ENCODE assay signal across 8 mouse cellular contexts in genomic region chr2:69205791-69206351, GRCm38 (mm10). TPM values are rescaled to one million over a fixed set of nuclear protein-coding genes. Genes with fewer than 3 reads are reported as not detected.
DNase-seq lines count a peak whose midpoint lies in the region; ATAC-seq and TF ChIP-seq lines count a peak whose summit lies in the region.

Gene Spc25, minus strand, starts transcription at chr2:69206194.

- peak within 1 kb of the TSS; percentile 98 for H3K27ac ChIP-seq in forebrain, embryonic 10.5 days
- H3K27ac ChIP-seq in heart, embryonic 15.5 days, result peak within 1 kb of the TSS; percentile 82
- H3K27ac ChIP-seq in liver, embryonic 14.5 days, result peak within 1 kb of the TSS; percentile 26
- peak within 1 kb of the TSS; percentile 44; the same call in 1 of the 2 replicates for H3K27ac ChIP-seq in neural tube, embryonic 11.5 days (ENCODE audit: low read depth, low read length)
- H3K27ac ChIP-seq in stomach, postnatal 0 days (replicated peaks), result peak within 1 kb of the TSS; percentile 73; the same call in 1 of the 2 replicates

- no peaks in the 10 kb centered on the region for H3K9me3 ChIP-seq in forebrain, embryonic 10.5 days
- H3K9me3 ChIP-seq in heart, embryonic 15.5 days (replicated peaks), result no peaks in the 10 kb centered on the region
- no peaks in the 10 kb centered on the region for H3K9me3 ChIP-seq in liver, embryonic 14.5 days (ENCODE audit: control insufficient read depth, low read length)
- no peaks in the 10 kb centered on the region for H3K9me3 ChIP-seq in neural tube, embryonic 11.5 days (ENCODE audit: control insufficient read depth, low read length)
- no peaks in the 10 kb centered on the region for H3K9me3 ChIP-seq in stomach, postnatal 0 days (ENCODE audit: control insufficient read depth, low read length)

- H3K36me3 ChIP-seq in forebrain, embryonic 10.5 days (replicated peaks), result peaks cover 29% of the 10 kb centered on the region
- H3K36me3 ChIP-seq in heart, embryonic 15.5 days, result peaks cover 16% of the 10 kb centered on the region
- peaks cover 25% of the 10 kb centered on the region for H3K36me3 ChIP-seq in liver, embryonic 14.5 days (replicated peaks; ENCODE audit: control insufficient read depth, insufficient read depth, low read depth)
- no peaks in the 10 kb centered on the region for H3K36me3 ChIP-seq in neural tube, embryonic 11.5 days (ENCODE audit: control insufficient read depth, insufficient read depth, low read length)
- no peaks in the 10 kb centered on the region; the same call in 1 of the 2 replicates for H3K36me3 ChIP-seq in stomach, postnatal 0 days (ENCODE audit: control insufficient read depth, insufficient read depth, low read length)

- peak within 1 kb of the TSS; percentile 67 for H3K4me2 ChIP-seq in heart, embryonic 15.5 days
- H3K4me2 ChIP-seq in liver, embryonic 14.5 days (ENCODE audit: low read depth), result peak within 1 kb of the TSS; percentile 77
- H3K4me2 ChIP-seq in neural tube, embryonic 11.5 days (ENCODE audit: low read depth), result peak within 1 kb of the TSS; percentile 60
- H3K4me2 ChIP-seq in stomach, postnatal 0 days (replicated peaks; ENCODE audit: low read depth), result peak within 1 kb of the TSS; percentile 95

- peaks cover 18% of the 10 kb centered on the region for H3K4me1 ChIP-seq in forebrain, embryonic 10.5 days
- peaks cover 12% of the 10 kb centered on the region for H3K4me1 ChIP-seq in heart, embryonic 15.5 days (replicated peaks)
- peaks cover 5 to 7% of the 10 kb centered on the region in 2 experiments for H3K4me1 ChIP-seq in liver, embryonic 14.5 days (replicated peaks; ENCODE audit: control insufficient read depth in 2 of 2, insufficient read depth in 2 of 2, low read length in 1 of 2)
- peaks cover 5% of the 10 kb centered on the region; the same call in 1 of the 2 replicates for H3K4me1 ChIP-seq in neural tube, embryonic 11.5 days (ENCODE audit: control insufficient read depth, insufficient read depth, low read length)
- H3K4me1 ChIP-seq in stomach, postnatal 0 days (replicated peaks; ENCODE audit: control insufficient read depth, insufficient read depth), result no peaks in the 10 kb centered on the region

- no peaks in the 10 kb centered on the region for H3K27me3 ChIP-seq in forebrain, embryonic 10.5 days (ENCODE audit: poor library complexity, severe bottlenecking)
- no peaks in the 10 kb centered on the region for H3K27me3 ChIP-seq in heart, embryonic 15.5 days
- H3K27me3 ChIP-seq in liver, embryonic 14.5 days (ENCODE audit: control insufficient read depth, insufficient read depth, low read length), result no peaks in the 10 kb centered on the region
- no peaks in the 10 kb centered on the region for H3K27me3 ChIP-seq in neural tube, embryonic 11.5 days (ENCODE audit: control insufficient read depth, insufficient read depth, low read length)
- no peaks in the 10 kb centered on the region for H3K27me3 ChIP-seq in stomach, postnatal 0 days (ENCODE audit: control insufficient read depth, insufficient read depth, low read length)

- H3K4me3 ChIP-seq in forebrain, embryonic 10.5 days, result peak within 1 kb of the TSS; percentile 88
- peak within 1 kb of the TSS; percentile 94 for H3K4me3 ChIP-seq in heart, embryonic 15.5 days
- peak within 1 kb of the TSS; percentile 78 to 89 for H3K4me3 ChIP-seq in liver, embryonic 14.5 days (ENCODE audit: insufficient read depth in 1 of 2, low read depth in 2 of 2, low read length in 2 of 2)
- peak within 1 kb of the TSS; percentile 87 for H3K4me3 ChIP-seq in neural tube, embryonic 11.5 days (ENCODE audit: low read depth, low read length)
- H3K4me3 ChIP-seq in stomach, postnatal 0 days (ENCODE audit: low read depth, low read length), result peak within 1 kb of the TSS; percentile 84

- H3K9ac ChIP-seq in heart, embryonic 15.5 days, result peak within 1 kb of the TSS; percentile 86
- peak within 1 kb of the TSS; percentile 74 for H3K9ac ChIP-seq in liver, embryonic 14.5 days (replicated peaks)
- H3K9ac ChIP-seq in neural tube, embryonic 11.5 days (ENCODE audit: low read length), result peak within 1 kb of the TSS; percentile 88
- peak within 1 kb of the TSS; percentile 81 for H3K9ac ChIP-seq in stomach, postnatal 0 days (ENCODE audit: low read length)

- no peak for TF ChIP-seq EP300 in liver, embryonic 14.5 days (IDR thresholded peaks at IDR 0.05; ENCODE audit: low read depth)
- TF ChIP-seq EP300 in stomach, postnatal 0 days (optimal IDR thresholded peaks at IDR 0.05), result no peak

- peak; percentile 99 for ATAC-seq in heart, embryonic 15.5 days (replicated peaks; ENCODE audit: insufficient number of reproducible peaks, insufficient read depth, low FRiP score, low read depth)
- peak; percentile 96 for ATAC-seq in liver, embryonic 14.5 days (ENCODE audit: insufficient read depth)
- peak; percentile 99 for ATAC-seq in neural tube, embryonic 11.5 days (ENCODE audit: insufficient read depth, low FRiP score, low TSS enrichment)
- peak; percentile 100 for ATAC-seq in stomach, postnatal 0 days (ENCODE audit: low FRiP score, low TSS enrichment)

- under 1% methylated on average over 46 of the region's 46 CpGs for WGBS in forebrain, embryonic 10.5 days
- WGBS in heart, embryonic 15.5 days, result under 1% methylated on average over 46 of the region's 46 CpGs
- under 1% methylated on average over 46 of the region's 46 CpGs for WGBS in liver, embryonic 14.5 days (ENCODE audit: insufficient replicate concordance)
- WGBS in neural tube, embryonic 11.5 days, result 1% methylated on average over 46 of the region's 46 CpGs
- under 1% methylated on average over 46 of the region's 46 CpGs for WGBS in stomach, postnatal 0 days

- peak; percentile 84 to 88 for DNase-seq in CD8-positive naive resting alpha-beta T cell, adult 2 months (ENCODE audit: low read depth in 2 of 2, low spot score in 2 of 2)
- DNase-seq in c-Kit-positive CD71-negative TER-119-negative erythroid progenitor cells, embryonic 14.5 days (ENCODE audit: low read depth), result peak; percentile 86
- peak; percentile 90 for DNase-seq in forebrain, embryonic 10.5 days (ENCODE audit: extremely low spot score, low spot score)
- peak; percentile 94 to 97 for DNase-seq in kidney, postnatal 25 days
- DNase-seq in liver, embryonic 14.5 days (ENCODE audit: low read depth in 3 of 3, low spot score in 3 of 3), result peak; percentile 93 to 94 (median 94)
- peak; percentile 90 for DNase-seq in neural tube, embryonic 11.5 days (ENCODE audit: low spot score)
- peak; percentile 93 for DNase-seq in stomach, postnatal 0 days (ENCODE audit: low spot score)

- TF ChIP-seq CTCF in liver, embryonic 14.5 days (IDR thresholded peaks at IDR 0.05; ENCODE audit: low read depth), result peak; percentile 52
- TF ChIP-seq CTCF in stomach, postnatal 0 days (IDR thresholded peaks at IDR 0.05; ENCODE audit: low read depth), result peak; percentile 42

RNA-seq across cellular contexts. Expression of gene Spc25, which starts in this region (rescaled TPM):
- polyA plus RNA-seq in forebrain, embryonic 10.5 days (2016; fragmentation: Nextera tagmentation; extraction: Ambion mirVana), result 219 and 224 TPM in 2 replicates
- polyA plus RNA-seq in heart, embryonic 15.5 days (2015; fragmentation: Nextera tagmentation; extraction: Ambion mirVana), result 126 and 133 TPM in 2 replicates
- polyA plus RNA-seq in liver, embryonic 14.5 days (2012; rRNA removed), result 27.8 and 50.8 TPM in 2 replicates
- polyA plus RNA-seq in liver, embryonic 14.5 days (2014; fragmentation: Nextera tagmentation; extraction: Ambion mirVana), result 148 and 158 TPM in 2 replicates
- polyA plus RNA-seq in neural tube, embryonic 11.5 days (2014; fragmentation: Nextera tagmentation; extraction: Ambion mirVana), result 228 and 237 TPM in 2 replicates
- polyA plus RNA-seq in stomach, postnatal 0 days (2015; fragmentation: Nextera tagmentation; extraction: Ambion mirVana), result 45.4 and 52.6 TPM in 2 replicates

Comparison
In these comparisons a context has a peak if more than half of its experiments do, and no peak if none do; other contexts are left out.
1. Peak in every context shown above with its lines: DNase-seq, ATAC-seq, H3K4me3 ChIP-seq and H3K27ac ChIP-seq.
2. H3K27ac ChIP-seq: peak in every context shown above with its lines; median percentile 98 in forebrain, embryonic 10.5 days; 82 in heart, embryonic 15.5 days; 73 in stomach, postnatal 0 days; 44 in neural tube, embryonic 11.5 days; 26 in liver, embryonic 14.5 days.